Mouse (Mus musculus) testis, adult 2 months (tissue): ENCODE measurements at regions not wholly inside any gene's neighbourhood (a gene's known extent, or its start where the extent isn't known, plus 50 kb on each side); places are given as distances from the start of the nearest gene placed in this dataset.

Experiments
- H3K27ac ChIP-seq: fragments of 200-500 bp; 2 replicates; pipeline ENCODE4 v1.5.1; 2012; ENCODE audit warnings: low read depth, low read length; ENCODE audit not compliant: control insufficient read depth, insufficient read depth
- H3K27me3 ChIP-seq: fragments of 200-500 bp; 2 replicates; pipeline ENCODE4 v1.6.1; 2012; ENCODE audit warnings: mild to moderate bottlenecking, low read length, moderate library complexity; ENCODE audit not compliant: control insufficient read depth, insufficient read depth
- H3K36me3 ChIP-seq: fragments of 200-500 bp; 2 replicates; pipeline ENCODE4 v1.6.1; 2012; ENCODE audit warnings: mild to moderate bottlenecking, low read length; ENCODE audit not compliant: control insufficient read depth, insufficient read depth
- H3K4me1 ChIP-seq: fragments of 200-500 bp; 2 replicates; pipeline ENCODE4 v1.6.1; 2012; ENCODE audit warnings: low read length; ENCODE audit not compliant: control insufficient read depth, insufficient read depth
- H3K4me3 ChIP-seq: fragments of 200-500 bp; 2 replicates; pipeline ENCODE4 v1.5.1; 2012; ENCODE audit warnings: low read depth, mild to moderate bottlenecking, low read length, moderate library complexity, mixed read lengths; ENCODE audit not compliant: control insufficient read depth
- CTCF ChIP-seq: fragments of 200-500 bp; IDR thresholded peaks from 2 replicates; pipeline ENCODE4 v1.5.1; 2012; ENCODE audit warnings: low read depth, mild to moderate bottlenecking, inconsistent platforms, low read length, moderate library complexity; ENCODE audit not compliant: control insufficient read depth, insufficient read depth, insufficient replicate concordance
- POLR2A ChIP-seq: fragments of 200-500 bp; IDR thresholded peaks from 2 replicates; pipeline ENCODE4 v1.6.1; 2012; ENCODE audit warnings: low read depth, mild to moderate bottlenecking, inconsistent platforms, low read length, moderate library complexity; ENCODE audit not compliant: control insufficient read depth

GRCm38 (mm10) chr3:118465611-118466010 is 96.3 kb upstream of the Dpyd start:
- H3K36me3 ChIP-seq, result no peaks in the 10 kb centered on the region
- H3K4me3 ChIP-seq, result no peak overlapping the region
- no peak overlapping the region for H3K27ac ChIP-seq
- no peak for TF ChIP-seq POLR2A
- TF ChIP-seq CTCF, result no peak
- no peaks in the 10 kb centered on the region for H3K27me3 ChIP-seq
- H3K4me1 ChIP-seq, result no peaks in the 10 kb centered on the region

GRCm38 (mm10) chr3:118472215-118472799 is 89.6 kb upstream of the Dpyd start:
- H3K36me3 ChIP-seq, result no peaks in the 10 kb centered on the region
- H3K27me3 ChIP-seq, result no peaks in the 10 kb centered on the region
- no peak for TF ChIP-seq CTCF
- TF ChIP-seq POLR2A, result no peak
- H3K27ac ChIP-seq, result no peak overlapping the region
- no peak overlapping the region for H3K4me3 ChIP-seq
- H3K4me1 ChIP-seq, result no peaks in the 10 kb centered on the region

GRCm38 (mm10) chr3:118478065-118478464 is 83.9 kb upstream of the Dpyd start:
- TF ChIP-seq CTCF (no peak), POLR2A (no peak)
- Histone ChIP-seq H3K4me1 (no peaks in the 10 kb centered on the region), H3K4me3 (no peak overlapping the region), H3K27ac (no peak overlapping the region), H3K36me3 (no peaks in the 10 kb centered on the region), H3K27me3 (no peaks in the 10 kb centered on the region)

- H3K4me3 ChIP-seq, result no peak overlapping the region
- H3K4me1 ChIP-seq, result no peaks in the 10 kb centered on the region
- no peaks in the 10 kb centered on the region for H3K36me3 ChIP-seq
- no peaks in the 10 kb centered on the region for H3K27me3 ChIP-seq
- no peak overlapping the region for H3K27ac ChIP-seq
- no peak for TF ChIP-seq CTCF
- no peak for TF ChIP-seq POLR2A
Measured at GRCm38 (mm10) chr3:118480515-118481248, 81.2 kb upstream of the Dpyd start.

GRCm38 (mm10) chr3:118485966-118486365 is 76.0 kb upstream of the Dpyd start:
- no peaks in the 10 kb centered on the region for H3K36me3 ChIP-seq
- no peaks in the 10 kb centered on the region for H3K4me1 ChIP-seq
- H3K27ac ChIP-seq, result no peak overlapping the region
- H3K4me3 ChIP-seq, result no peak overlapping the region
- no peak for TF ChIP-seq POLR2A
- no peak for TF ChIP-seq CTCF
- no peaks in the 10 kb centered on the region for H3K27me3 ChIP-seq

- H3K4me1 ChIP-seq, result no peaks in the 10 kb centered on the region
- TF ChIP-seq POLR2A, result no peak
- H3K4me3 ChIP-seq, result no peak overlapping the region
- H3K27ac ChIP-seq, result no peak overlapping the region
- no peaks in the 10 kb centered on the region for H3K36me3 ChIP-seq
- no peaks in the 10 kb centered on the region for H3K27me3 ChIP-seq
Measured at GRCm38 (mm10) chr3:118487408-118487807, 74.5 kb upstream of the Dpyd start.

GRCm38 (mm10) chr3:118491101-118491500 is 70.8 kb upstream of the Dpyd start:
- TF ChIP-seq CTCF (no peak), POLR2A (no peak)

More at GRCm38 (mm10) chr3:118491101-118491500, 70.8 kb upstream of the Dpyd start:
- Histone ChIP-seq H3K4me3 (no peak overlapping the region), H3K27me3 (no peaks in the 10 kb centered on the region), H3K4me1 (no peaks in the 10 kb centered on the region), H3K36me3 (no peaks in the 10 kb centered on the region), H3K27ac (no peak overlapping the region)
